Mouse (Mus musculus): ENCODE results near the gene F830045P16Rik.
"Not testable (repeated sequence)": the region's sequence is repeated elsewhere in the genome, so short reads cannot be mapped to it uniquely, and the experiment has no call there.

F830045P16Rik gene

DNA sequence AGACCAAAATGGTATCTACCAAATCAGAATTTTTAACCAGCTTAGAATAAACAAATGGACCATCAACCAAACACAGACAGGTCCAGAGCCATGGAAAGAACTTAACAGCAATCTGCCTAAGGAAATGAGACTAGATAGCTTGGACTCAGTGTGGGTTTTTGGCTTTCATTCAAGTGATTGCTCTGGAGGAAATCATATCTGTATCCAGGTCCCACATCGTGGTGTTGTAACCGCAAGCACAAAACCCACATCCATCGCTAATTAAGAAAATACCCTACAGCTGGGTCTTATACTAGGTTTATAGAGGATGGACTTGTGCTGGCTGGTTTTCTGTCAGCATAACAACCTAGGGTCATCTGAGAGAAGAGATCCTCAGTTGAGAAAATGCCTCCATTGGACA lies 53.3 kb downstream of the F830045P16Rik start:
- DNase-seq: no peak

DNA sequence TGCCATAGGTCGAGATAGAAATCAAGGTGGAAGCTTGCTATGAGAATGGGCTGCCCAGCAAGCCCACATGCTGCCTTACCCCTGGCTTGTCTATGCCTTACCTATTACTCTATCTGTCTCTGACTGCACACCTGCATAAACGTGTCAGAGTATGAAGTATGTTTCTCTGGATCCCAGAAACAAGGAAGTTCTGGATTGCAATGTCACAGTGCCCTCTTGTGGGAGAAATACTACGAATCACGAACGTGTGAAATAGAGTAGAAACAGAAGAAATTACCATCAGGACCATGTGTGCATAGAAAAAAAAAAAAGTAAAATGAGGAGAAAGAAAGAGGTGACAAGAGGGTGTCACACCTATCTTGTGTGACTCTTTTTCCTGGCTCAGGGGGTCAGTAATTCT lies 64.5 kb downstream of the F830045P16Rik start:
- DNase-seq: no peak

DNA sequence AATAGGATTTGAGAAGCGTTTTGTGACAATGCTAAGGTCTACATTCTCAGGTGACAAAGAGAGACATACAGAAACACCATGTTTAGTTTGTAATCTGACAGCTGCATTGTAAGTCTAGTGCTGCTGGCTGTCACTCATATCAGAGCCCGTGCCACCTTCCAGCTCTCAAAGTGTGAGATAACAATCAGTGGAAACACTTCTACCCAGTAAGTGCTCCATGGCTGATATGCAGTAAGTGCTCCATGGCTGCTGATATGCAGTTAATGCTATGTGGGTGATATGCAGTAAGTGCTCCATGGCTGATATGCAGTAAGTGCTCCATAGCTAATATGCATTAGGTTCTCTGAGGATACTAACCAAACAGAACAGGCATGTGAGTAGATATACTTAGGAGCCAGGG lies 65.6 kb downstream of the F830045P16Rik start:
- DNase-seq: no peak

DNA sequence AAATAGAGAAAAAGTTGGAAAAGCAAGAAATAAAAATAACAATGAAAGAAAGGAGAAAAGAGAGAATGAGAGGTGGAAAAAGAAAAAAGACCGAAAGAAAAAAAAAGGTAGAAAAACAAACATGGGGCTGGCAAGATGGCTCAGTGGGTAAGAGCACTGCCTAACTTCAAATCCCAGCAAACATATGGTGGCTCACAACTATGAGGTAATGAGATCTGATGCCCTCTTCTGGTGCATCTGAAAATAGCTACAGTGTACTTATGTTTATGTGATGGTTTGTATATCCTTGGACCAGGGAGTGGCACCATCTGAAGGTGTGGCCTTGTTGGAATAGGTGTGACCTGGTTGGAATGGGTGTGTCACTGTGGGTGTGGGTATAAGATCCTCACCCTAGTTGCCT lies 97.6 kb downstream of the F830045P16Rik start:
- not testable (repeated sequence) for DNase-seq

DNA sequence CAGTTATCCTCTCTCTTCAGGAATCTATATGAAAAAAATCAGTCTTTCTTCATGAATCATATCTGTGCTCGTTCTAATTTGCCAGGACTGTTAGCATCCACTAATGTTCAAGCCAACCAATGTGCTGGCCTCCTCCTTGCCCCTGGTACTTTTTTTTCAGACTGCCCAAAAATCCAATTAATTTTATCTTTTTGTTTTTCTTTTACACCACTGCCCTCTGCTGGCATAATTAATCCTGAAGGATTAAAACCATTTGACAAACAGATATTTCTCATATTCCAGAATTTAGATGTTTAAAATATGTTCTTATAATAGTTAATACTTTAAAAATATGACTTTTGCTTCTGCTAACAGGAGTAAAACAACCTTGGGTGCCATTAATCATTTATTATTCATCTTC lies 101.2 kb downstream of the F830045P16Rik start:
- no peak for DNase-seq

DNA sequence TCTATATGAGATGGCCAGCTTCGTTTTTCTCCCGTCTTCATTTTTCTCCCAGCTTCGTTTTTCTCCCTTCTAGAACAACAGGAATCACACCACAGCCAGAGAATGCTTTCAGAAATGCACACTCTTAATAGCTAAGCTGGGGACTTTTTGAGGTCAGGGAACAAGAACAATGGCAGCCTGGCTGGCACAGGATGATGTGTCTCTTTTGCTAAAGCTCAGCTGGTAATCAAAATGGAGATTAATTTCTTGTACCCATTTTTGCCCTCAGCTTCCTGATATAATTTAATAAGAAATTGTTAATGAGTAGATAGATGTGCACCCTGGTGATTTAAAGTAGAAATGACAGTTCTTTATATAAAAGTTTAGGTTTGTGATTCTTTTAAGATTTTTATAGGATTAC lies 112.7 kb downstream of the F830045P16Rik start:
- DNase-seq: no peak

DNA sequence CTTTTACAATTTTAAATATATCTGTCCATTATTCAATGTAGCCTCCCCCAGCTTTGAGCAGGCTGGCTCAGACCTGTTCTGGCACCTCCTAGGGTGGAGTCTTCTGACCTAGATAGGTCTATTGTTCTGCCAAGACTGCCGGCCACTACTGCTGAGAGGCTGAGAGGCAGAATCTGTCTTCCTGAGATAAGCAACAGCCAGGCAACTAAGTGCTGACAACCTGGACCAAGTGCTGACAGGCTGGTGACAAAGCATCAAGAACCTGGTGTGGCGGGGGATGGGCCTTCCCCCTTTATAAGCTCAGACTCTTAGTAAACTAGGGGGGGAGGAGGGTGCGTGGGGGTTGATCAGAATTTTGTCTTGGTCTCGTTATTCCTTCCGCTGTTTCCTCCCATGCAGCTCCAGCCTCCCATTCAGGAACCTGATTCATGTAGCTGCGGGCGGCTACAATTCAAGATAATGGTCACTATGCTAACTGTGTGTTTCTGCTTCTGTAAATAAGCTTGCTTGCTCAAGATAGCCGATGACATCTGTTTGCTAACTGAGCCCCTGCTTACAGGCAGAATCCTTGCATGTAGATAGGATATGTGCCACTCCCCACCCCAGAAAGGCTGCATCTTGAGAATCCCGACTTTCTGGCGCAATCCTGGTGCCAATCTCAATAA lies 115.4 kb downstream of the F830045P16Rik start:
- no peak for DNase-seq

DNA sequence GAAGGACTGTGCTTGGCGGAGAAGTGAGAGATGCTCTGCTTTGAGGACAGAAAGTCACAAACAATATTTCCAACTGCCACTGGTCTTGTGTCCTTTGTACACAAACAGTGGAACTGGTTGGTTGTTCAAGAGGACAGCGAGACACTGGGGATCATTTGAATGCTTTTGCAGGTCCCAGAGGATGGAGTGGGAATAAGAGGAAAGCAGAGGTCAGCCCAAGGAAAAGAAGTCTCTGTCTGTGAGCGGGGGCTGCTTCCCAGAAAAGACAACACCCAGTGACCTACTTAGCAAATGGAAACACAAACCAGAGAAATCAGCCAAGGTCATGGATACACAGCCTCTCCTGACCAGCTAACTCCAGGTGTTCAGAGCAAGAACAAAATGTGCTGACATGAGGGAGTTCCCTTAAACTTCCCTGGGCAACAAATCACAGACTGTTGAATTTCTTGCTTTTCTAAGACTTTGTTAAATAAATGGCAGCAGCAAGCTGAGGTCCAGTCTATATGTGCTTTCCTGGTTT lies 117.0 kb downstream of the F830045P16Rik start:
- no peak for DNase-seq

DNA sequence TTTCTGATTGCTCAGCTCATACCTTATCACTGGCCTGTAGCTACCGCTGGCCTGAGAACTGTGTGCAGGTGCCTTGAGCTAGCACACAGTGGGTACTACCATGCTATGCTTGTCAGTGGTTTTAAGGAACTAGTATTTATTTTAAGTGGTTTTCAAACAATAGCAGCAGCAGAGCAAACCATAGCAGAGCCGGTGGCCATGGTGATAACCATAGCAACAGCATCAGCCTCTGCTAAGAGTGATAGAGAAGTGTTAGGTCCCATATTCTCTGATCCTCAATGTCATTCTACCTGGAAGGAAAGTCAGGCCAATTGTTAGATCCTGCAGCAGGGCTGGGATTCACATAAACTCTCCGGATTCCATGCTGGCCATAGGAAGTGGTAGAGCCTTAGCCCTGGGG lies 121.8 kb downstream of the F830045P16Rik start:
- no peak for DNase-seq

DNA sequence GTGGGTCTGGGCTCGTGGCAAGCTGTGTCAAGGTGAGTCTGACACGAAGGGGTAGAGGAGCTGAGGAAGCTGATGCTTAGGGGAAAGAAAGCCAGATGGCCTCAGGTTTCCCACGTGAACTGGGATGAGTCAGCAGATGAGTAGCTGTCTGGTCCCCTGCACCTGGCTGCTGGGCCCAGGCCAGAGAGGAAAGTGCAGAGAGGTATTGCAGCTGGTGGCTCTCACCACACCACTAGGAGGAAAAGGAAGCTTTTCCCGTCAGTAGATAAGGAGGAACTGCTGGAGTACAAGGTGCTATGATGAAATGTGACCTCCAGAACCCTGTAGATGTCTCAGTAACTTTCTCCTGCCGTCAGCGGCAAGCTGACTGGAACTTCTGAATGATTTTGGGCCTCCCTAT lies 122.9 kb downstream of the F830045P16Rik start:
- DNase-seq: no peak

DNA sequence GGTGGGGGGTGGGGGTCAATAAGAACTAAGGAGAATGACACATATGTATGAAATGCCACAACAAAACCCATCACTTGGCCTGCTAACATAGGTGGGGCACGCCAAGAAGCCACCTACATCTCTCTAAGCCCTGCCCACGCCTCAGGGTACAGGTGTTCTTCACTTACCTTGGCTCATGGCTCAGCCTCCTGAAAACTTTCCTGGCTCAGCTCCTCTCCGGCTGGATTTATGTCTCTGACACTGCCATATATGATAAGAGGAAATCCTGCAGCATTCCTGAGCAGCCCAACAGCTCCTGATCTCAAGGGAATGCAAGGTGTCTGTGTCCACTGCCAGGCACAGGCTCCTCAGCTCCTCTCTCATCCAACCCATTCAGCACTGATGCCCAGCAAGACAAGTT lies 124.8 kb downstream of the F830045P16Rik start:
- no peak for DNase-seq

DNA sequence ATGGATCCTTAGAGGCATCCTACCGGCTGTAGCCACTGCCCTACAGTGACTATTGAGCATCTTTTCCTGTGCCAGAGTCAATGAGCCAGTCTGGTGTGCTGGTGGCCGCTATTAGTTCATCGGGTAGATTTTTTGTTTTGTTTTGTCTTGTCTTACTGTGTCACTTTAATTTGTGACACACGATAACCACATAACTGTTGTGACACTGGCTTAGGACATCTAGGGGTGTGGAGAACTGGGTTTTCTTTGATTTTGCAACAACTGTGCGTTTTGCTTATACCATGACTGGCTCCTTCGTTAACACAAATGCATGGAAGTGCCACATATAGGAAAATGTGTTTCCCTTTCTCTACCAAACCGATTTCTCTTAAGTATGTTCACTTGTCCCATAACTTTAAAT lies 126.1 kb downstream of the F830045P16Rik start:
- DNase-seq: no peak

DNA sequence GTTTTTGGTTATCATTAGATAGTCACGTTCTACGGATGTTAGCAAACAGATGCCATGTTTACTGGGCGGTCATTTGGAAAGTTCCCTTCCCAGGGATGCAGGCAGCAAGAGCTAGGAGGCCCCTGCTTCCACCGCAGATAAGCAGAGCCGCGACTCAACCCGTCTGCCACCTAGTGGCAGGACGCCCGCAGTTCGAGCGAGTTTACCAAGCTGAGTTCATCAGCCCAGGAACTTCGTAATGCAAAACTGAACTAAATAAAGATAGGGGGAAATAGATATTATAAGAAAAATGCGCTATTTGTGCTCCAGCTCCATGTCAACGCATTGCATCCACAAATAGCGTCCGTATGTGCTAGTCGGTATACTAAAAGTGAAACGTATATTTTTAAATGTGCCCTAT lies 127.9 kb downstream of the F830045P16Rik start:
- DNase-seq: peak; percentile 58
